Mouse (Mus musculus) CD4-positive helper T cell, adult 2 months (primary cell): ENCODE measurements around the gene Arid2.
"Not testable (repeated sequence)": the region's sequence is repeated elsewhere in the genome, so short reads cannot be mapped to it uniquely, and the experiment has no call there.

Experiments
- DNase-seq: peaks from one replicate; pipeline ENCODE4 v3.0.0-alpha.2; 2012; ENCODE audit warnings: low read depth, missing footprints, low spot score

Gene Arid2

DNA sequence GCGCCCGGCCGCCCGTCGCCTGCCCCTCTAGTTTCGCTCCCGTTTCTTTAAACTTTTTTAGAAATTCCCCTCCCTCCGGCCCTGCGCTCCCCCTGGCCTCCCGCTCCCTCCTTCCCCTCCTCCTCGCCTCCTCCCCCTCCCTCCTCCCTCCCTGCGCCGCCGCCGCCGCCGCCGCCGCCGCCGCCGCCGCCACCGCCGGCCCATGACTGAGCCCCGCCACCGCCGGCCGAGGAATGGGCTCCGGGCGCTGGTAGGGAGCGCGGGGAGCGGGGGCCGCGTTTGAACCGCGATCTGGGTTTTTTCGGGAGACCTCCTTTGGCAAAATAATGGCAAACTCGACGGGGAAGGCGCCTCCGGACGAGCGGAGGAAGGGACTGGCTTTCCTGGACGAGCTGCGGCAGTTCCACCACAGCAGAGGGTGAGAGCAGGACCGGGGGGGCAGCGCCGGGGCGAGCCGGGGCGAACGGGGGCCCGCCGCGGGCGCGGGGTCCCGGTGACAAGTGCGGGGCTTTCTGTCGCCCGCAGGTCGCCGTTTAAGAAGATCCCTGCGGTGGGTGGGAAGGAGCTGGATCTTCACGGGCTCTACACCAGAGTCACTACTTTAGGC is at the start of gene Arid2:
Arid2 (plus strand) TSS at position 150 of the 607 bp plus-strand sequence.
- peak; percentile 78 for DNase-seq

- no peak for DNase-seq
Measured at GRCm38 (mm10) chr15:96238071-96238470, 49.2 kb upstream of the Arid2 start.

- no peak for DNase-seq
Measured at GRCm38 (mm10) chr15:96244171-96244570, 43.1 kb upstream of the Arid2 start.

DNA sequence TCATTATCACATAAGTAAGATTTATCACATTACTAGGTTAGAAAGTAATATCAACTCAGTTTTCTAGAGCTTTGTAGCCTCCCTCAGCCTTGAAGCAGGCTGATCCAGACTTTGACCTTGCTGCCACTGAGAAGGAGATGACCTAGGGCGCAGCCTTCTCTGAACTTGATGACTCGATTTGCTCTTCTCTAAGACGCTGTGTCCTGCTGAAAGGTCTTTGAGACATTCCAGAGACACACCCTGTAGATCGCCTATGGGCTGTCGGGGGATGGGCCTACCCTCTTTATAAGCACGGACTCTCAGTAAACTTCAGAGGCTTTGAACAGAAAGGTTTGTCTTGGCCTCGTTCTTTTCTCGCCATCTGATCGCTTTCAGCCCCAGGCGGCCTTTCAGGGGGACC is 42.6 kb upstream of the Arid2 start:
- not testable (repeated sequence) for DNase-seq

- DNase-seq: no peak
Measured at GRCm38 (mm10) chr15:96253827-96254226, 33.5 kb upstream of the Arid2 start.

- DNase-seq: no peak
Measured at GRCm38 (mm10) chr15:96254356-96254755, 33.0 kb upstream of the Arid2 start.

GRCm38 (mm10) chr15:96257781-96258180 is 29.5 kb upstream of the Arid2 start:
- peak; percentile 19 for DNase-seq

- no peak for DNase-seq
Measured at GRCm38 (mm10) chr15:96264614-96265013, 22.7 kb upstream of the Arid2 start.

- DNase-seq: no peak
Measured at GRCm38 (mm10) chr15:96267933-96268332, 19.4 kb upstream of the Arid2 start.

GRCm38 (mm10) chr15:96268610-96269009 is 18.7 kb upstream of the Arid2 start:
- DNase-seq: no peak

GRCm38 (mm10) chr15:96269402-96269801 is 17.9 kb upstream of the Arid2 start:
- DNase-seq: no peak

GRCm38 (mm10) chr15:96270272-96270880 is 16.9 kb upstream of the Arid2 start:
- no peak for DNase-seq

DNA sequence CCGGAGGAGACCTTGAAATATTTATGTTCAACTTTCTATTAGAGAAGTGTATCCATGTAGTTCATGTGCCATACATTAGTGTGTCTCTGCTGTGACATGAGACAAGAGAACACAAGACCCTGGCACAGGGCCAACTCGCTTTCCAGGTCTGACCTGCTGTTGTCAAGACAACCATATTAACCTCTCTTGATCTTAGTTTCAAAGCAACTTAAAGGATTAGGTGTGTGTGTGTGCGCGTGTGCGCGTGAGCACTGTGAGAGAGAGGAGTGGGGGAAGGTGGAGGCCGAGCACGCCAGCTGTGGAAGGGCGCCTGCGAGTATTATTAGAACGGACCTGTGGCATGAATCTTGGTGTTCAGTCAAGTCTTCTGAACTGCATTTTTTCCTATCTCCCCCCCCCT is 15.0 kb upstream of the Arid2 start:
- peak; percentile 17 for DNase-seq

GRCm38 (mm10) chr15:96274341-96274740 is 13.0 kb upstream of the Arid2 start:
- no peak for DNase-seq

GRCm38 (mm10) chr15:96275198-96275597 is 12.1 kb upstream of the Arid2 start:
- no peak for DNase-seq

DNA sequence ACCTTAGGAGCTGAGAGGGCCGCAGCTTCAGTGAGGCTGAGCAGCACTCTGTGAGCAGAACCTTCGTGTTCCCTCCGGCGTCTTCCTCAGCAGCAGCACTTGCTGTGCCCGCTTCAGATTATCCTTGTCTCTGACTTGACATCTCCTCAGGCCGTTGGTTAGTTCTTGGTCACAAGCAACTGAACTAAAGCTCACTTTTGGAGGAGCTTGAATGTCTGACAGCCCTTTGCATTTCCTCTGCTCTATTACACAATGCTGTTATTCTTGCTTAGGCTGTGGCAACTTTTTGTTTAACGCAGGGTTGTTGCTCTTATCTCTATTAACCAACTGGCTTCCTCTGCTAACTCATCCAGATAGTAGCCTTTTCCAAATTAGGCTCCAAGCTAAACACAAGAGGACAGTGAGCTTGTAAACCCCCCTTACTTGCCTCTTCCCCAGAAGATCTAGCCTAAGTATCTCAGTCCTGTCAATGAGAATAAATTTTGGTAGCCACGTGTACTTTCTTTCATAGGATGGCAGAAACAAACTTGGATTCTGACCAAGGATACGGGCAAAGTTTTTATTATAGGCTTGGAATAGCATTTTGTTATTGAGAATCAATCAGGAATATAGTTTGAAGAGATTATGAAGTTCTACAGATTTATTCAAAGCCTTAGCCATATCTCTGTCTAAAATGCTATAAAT is 11.4 kb upstream of the Arid2 start:
- DNase-seq: no peak

GRCm38 (mm10) chr15:96277061-96277460 is 10.3 kb upstream of the Arid2 start:
- peak; percentile 24 for DNase-seq

DNA sequence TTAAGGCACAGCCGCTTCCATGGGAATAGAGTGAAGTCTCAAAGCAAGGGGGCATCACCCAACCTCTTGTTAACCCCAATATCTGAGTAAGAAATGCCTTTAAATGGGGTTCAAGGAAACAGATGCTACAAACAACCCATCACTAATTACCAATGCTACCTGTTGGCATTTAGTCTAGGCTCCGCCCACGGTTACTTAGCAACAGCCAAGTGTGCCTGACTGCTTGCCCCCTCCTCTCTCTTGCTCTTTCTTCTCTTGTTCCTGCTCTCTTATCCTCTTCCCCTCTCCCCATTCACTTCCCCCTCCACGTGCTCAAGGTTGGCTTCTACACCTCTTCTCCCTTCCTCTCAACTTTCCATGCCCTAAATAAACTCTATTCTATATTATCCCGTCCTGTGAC is 6.1 kb upstream of the Arid2 start:
- peak; percentile 20 for DNase-seq

DNA sequence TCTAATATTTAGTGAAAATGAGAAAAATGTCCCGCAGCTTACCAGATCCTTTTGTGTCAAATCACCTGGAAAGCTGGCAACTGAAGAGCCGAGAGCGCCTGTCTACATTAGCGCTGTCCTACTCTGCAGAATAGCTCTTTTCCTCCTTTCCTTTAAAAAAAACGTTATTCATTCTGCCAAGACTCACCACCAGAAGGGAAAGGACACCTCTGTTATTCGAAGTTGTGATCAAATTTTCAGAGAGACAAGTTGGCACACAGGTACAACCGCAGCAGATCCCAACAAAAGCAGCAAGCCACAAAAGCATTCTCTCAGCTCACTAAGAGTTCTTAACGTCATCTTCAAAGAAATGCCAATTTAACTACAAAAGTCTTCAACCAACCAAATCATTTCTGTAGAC is 4.2 kb upstream of the Arid2 start:
- DNase-seq: peak; percentile 15

- peak; percentile 71 for DNase-seq
Measured at GRCm38 (mm10) chr15:96283920-96284431, 3.3 kb upstream of the Arid2 start.

- DNase-seq: no peak
Measured at GRCm38 (mm10) chr15:96284711-96285322, 2.5 kb upstream of the Arid2 start.

DNA sequence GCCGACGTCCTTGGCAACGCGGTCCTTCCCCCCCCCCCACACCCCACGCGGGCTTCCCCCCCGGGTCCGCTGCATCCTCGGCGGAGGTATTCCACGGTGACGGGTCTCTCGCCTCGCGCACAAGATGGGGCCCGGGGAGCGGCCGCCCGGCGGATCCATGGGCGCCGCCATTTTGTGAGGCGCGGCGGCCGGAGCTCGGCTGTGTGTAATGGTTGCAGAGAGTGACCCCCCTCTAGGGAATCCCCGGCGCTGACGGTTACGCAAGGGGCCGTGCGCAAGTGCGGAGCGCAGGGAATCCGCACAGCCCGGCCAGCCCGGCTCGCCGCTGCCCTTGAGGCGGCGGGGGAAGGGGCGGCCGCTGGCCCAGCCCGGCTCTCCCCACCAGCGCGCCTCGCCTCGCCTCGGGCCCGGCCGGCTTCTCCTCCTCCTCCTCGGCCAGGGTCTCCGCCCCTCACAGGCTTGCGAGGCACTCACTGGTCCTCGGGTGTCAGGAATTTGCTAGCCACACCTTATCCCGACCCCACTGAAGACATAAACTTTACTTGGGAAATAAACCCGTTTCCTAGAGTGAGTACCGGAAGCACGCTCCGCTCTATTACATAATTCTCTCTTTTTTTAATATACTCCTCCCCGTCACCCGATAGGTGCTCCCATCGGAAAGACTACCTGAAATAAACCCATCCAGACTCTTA is 1.8 kb upstream of the Arid2 start:
- DNase-seq: peak; percentile 88
